Mouse (Mus musculus): Measurements from ENCODE around the gene Gm20388. TPM values are rescaled to one million over a fixed set of nuclear protein-coding genes. Genes with fewer than 3 reads are reported as not detected.

Gene Gm20388
- polyA plus RNA-seq, 1 experiment, result 23.9 TPM

DNA sequence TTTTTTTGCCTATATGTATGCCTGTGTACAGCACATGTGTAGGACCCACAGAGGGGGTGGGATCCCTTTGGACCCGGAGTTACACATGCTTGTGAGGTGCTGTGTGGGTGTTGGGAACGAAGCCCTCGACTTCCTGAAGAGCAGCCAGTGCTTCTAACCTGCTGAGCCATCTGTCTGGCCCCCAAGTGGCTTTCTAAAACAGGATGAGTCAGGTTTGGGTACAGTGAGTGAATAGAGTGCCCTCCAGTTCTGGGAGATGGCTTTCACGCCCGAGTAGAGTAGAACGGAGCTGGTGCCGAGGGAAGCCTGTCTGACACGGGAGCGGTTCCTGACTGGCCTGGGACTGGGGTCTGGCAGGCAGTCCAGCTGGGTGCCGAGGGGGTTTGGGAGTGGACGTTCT is 3588.9 kb downstream of the Gm20388 start:
- TF ChIP-seq CTCF (IDR thresholded peaks at IDR 0.05; ENCODE audit: extremely low read depth, insufficient read depth, low read length), result no peak
- TF ChIP-seq POLR2A (IDR thresholded peaks at IDR 0.05; ENCODE audit: extremely low read depth, insufficient read depth, low read length), result no peak
- Histone ChIP-seq H3K27ac (ENCODE audit: insufficient read depth, low read length) (no peak overlapping the region), H3K4me3 (ENCODE audit: insufficient read depth, low read length) (no peak overlapping the region), H3K4me1 (ENCODE audit: control insufficient read depth, insufficient read depth, low read length) (no peaks in the 10 kb centered on the region)

DNA sequence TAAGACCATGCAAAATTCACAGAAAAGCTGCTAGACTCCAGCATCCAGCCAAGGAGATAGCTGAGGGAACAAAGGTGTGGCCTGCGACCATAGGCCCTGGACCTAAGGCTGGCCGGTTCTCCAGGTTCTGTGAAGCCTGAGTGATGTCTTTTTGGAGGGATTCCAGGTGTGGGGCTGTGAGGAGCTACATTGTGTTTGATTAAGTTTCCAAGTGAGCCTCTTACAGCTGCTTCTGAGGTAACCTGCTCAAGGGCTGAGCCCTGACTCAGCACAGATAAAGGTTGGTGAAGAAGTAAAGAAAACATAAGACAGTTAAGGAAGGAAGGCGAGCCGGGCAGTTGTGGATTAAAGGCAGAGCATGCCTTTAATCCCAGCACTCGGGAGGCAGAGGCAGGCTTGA is 3591.6 kb downstream of the Gm20388 start:
- no peak overlapping the region for H3K4me3 ChIP-seq (ENCODE audit: insufficient read depth, low read length)
- TF ChIP-seq CTCF (IDR thresholded peaks at IDR 0.05; ENCODE audit: extremely low read depth, insufficient read depth, low read length) (no peak), POLR2A (IDR thresholded peaks at IDR 0.05; ENCODE audit: extremely low read depth, insufficient read depth, low read length) (no peak)
- H3K4me1 ChIP-seq (ENCODE audit: control insufficient read depth, insufficient read depth, low read length), result no peaks in the 10 kb centered on the region
- no peak overlapping the region for H3K27ac ChIP-seq (ENCODE audit: insufficient read depth, low read length)

DNA sequence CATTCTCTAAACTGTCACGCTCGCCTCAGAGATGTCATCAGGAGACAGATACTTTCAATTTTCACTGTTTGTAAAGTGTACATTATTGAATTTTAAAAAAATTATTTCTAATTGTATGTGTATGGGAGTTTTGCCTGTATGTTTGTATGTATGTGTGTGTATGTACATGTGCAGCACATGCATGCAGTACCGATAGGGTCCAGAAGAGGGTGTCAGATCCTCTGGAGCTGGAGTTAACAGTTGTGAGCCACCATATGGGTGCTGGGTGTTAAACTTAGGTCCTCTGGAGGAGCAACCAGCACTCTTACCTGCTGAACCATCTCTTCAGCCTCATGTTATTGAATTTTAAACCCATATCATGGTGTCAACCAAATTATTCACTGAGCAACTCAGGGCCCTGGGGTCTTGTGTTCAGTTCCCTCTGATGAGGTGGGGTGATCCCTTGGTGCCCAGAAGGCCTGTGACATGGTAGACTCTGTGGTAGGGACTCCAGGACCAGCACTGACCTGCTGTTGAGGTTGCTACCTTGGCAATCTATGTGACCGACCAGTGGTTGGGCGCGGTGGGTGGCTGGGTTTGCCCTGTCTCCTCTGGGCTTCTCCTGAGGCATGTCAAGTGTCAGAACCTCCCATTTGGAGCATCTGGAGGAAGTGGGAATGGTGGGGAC is 3593.3 kb downstream of the Gm20388 start:
- Histone ChIP-seq H3K27ac (ENCODE audit: insufficient read depth, low read length) (no peak overlapping the region), H3K4me3 (ENCODE audit: insufficient read depth, low read length) (no peak overlapping the region), H3K4me1 (ENCODE audit: control insufficient read depth, insufficient read depth, low read length) (no peaks in the 10 kb centered on the region)
- TF ChIP-seq CTCF (IDR thresholded peaks at IDR 0.05; ENCODE audit: extremely low read depth, insufficient read depth, low read length) (no peak), POLR2A (IDR thresholded peaks at IDR 0.05; ENCODE audit: extremely low read depth, insufficient read depth, low read length) (no peak)

DNA sequence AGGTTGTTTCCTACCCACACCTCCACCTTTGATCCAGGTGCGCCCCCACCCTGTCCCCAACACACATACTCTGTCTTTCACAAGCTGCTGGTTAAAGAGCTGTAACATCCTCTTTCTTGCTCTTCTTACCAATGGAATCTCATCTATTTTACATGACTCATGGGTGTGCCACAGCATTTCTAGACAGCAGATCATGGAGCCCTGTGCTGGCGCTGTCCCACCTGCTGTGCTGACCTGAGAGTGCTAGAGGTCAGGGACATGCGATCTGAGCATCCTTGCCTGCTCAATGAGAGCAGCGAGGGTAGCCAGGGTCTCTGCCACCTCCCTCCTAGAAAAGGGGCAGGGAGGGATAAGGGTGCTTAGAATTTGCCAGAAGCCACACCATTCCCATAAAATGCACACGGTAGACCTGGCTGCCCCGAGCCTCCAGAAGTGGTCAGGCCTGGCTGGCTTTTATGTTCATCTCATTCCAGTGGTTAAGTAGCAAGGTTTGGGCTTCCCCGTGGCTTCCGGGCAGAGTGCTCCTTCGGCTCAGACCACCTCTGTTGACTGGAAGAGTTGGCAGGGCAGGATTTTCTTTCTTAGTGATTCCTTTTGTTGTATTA is 3594.1 kb downstream of the Gm20388 start:
- TF ChIP-seq POLR2A (IDR thresholded peaks at IDR 0.05; ENCODE audit: extremely low read depth, insufficient read depth, low read length) (no peak), CTCF (IDR thresholded peaks at IDR 0.05; ENCODE audit: extremely low read depth, insufficient read depth, low read length) (no peak)
- H3K27ac ChIP-seq (ENCODE audit: insufficient read depth, low read length), result no peak overlapping the region
- no peaks in the 10 kb centered on the region for H3K4me1 ChIP-seq (ENCODE audit: control insufficient read depth, insufficient read depth, low read length)
- no peak overlapping the region for H3K4me3 ChIP-seq (ENCODE audit: insufficient read depth, low read length)

DNA sequence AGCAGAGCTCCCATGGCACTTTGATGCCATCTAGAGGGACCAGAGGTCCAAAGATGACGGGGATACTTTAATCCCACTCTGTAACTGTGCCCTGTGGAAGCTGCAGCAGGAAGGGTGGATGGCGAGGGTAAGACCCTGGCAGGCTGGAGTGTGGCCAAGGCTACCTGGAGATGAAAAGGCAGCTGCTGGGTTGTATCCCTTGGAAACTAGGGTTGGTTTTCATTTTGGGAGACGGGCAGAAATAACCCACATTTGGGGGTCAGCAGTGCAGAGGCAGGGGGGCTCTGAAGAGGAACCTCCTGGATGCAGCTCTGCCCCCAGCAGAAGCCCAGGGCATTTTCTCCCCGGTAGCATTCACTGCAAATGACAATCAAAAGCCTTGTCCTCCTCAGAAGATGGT is 3594.6 kb downstream of the Gm20388 start:
- no peak for TF ChIP-seq POLR2A (IDR thresholded peaks at IDR 0.05; ENCODE audit: extremely low read depth, insufficient read depth, low read length)
- TF ChIP-seq CTCF (IDR thresholded peaks at IDR 0.05; ENCODE audit: extremely low read depth, insufficient read depth, low read length), result no peak

DNA sequence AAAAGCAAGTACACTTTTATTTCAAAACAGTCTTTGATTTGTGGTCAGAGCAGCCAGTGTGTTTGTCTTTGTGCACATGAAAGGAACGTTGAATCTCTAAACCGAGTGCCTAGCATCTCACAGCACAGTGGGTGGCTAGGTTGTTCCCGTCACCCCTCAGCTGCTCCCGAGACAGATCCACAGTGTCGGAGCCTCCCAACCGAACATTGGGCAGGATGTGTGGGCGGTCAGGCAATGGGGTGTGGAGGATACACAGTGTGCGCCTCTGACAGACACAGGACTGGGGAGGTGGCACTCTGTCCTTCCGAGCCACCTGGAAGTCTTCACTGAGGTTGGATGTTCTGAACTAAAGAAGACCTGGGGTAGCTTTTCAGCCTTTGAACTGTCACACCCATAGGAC is 3595.1 kb downstream of the Gm20388 start:
- no peak overlapping the region for H3K4me3 ChIP-seq (ENCODE audit: insufficient read depth, low read length)
- H3K27ac ChIP-seq (ENCODE audit: insufficient read depth, low read length), result no peak overlapping the region
- TF ChIP-seq POLR2A (IDR thresholded peaks at IDR 0.05; ENCODE audit: extremely low read depth, insufficient read depth, low read length), result no peak
- TF ChIP-seq CTCF (IDR thresholded peaks at IDR 0.05; ENCODE audit: extremely low read depth, insufficient read depth, low read length), result no peak
- no peaks in the 10 kb centered on the region for H3K4me1 ChIP-seq (ENCODE audit: control insufficient read depth, insufficient read depth, low read length)

More for the DNA sequence above, 3594.6 kb downstream of the Gm20388 start:
- Histone ChIP-seq H3K4me3 (ENCODE audit: insufficient read depth, low read length) (no peak overlapping the region), H3K4me1 (ENCODE audit: control insufficient read depth, insufficient read depth, low read length) (no peaks in the 10 kb centered on the region), H3K27ac (ENCODE audit: insufficient read depth, low read length) (no peak overlapping the region)

DNA sequence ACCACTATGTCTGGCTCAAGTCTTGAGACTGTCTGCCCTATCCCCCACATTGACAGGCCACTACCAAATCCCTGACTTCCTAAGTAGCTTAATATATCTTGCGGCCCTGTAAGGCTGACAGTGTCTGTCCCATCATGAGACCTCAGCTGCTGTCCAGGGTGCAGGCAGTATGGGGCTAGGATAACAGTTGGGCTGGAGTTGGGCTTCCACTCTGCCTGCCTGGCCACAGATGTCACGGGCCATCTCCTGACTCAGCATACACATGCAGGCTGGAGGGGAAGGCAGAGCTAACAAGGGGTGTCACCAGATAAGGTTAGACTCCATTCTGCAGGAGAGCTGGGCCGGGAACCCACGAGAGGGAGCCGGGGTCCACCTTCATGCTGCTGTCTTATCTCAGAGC is 3596.5 kb downstream of the Gm20388 start:
- Histone ChIP-seq H3K4me3 (ENCODE audit: insufficient read depth, low read length) (no peak overlapping the region), H3K4me1 (ENCODE audit: control insufficient read depth, insufficient read depth, low read length) (no peaks in the 10 kb centered on the region), H3K27ac (ENCODE audit: insufficient read depth, low read length) (no peak overlapping the region)
- TF ChIP-seq POLR2A (IDR thresholded peaks at IDR 0.05; ENCODE audit: extremely low read depth, insufficient read depth, low read length) (no peak), CTCF (IDR thresholded peaks at IDR 0.05; ENCODE audit: extremely low read depth, insufficient read depth, low read length) (no peak)

DNA sequence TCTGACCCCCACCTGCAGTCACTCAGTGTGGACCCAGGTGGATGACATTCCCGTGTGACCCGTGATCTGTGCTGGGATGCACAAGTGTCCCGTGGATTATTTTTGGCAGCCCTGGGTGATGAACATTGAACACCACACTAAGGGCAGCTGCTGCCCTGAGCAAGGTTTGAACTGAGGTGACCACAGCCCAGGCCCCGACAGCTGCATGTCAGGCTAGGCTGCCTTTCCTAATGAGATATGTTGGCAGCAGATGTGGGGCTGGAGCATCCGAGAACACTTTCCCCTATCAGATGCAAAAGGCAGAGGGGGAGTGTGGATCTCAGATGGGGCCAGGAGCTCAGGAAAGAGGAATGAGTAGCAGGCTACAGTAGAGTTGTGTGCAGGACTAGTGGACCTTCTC is 3600.2 kb downstream of the Gm20388 start:
- no peaks in the 10 kb centered on the region for H3K4me1 ChIP-seq (ENCODE audit: control insufficient read depth, insufficient read depth, low read length)
- H3K4me3 ChIP-seq (ENCODE audit: insufficient read depth, low read length), result no peak overlapping the region
- H3K27ac ChIP-seq (ENCODE audit: insufficient read depth, low read length), result no peak overlapping the region
- no peak for TF ChIP-seq POLR2A (IDR thresholded peaks at IDR 0.05; ENCODE audit: extremely low read depth, insufficient read depth, low read length)

DNA sequence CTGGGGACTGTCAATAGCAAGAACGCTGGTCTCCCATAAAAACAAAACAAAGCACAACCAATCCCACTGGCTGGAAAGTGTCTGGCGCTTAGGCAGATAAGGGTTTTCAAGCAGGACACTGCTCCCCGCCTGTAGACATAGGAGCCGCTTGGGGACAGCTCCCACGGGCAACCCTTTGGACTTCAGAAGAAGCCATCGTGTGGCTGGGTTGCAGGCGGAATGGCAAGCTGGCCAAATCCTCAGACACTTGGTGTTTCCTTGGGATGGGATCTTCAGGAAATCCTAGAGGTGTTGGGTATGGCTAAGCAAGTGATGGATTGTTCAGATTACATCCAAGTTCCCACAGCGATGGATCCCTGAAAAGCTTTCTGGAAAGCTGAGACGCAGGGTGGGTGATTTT is 3603.5 kb downstream of the Gm20388 start:
- no peaks in the 10 kb centered on the region for H3K4me1 ChIP-seq (ENCODE audit: control insufficient read depth, insufficient read depth, low read length)
- TF ChIP-seq POLR2A (IDR thresholded peaks at IDR 0.05; ENCODE audit: extremely low read depth, insufficient read depth, low read length) (no peak), CTCF (IDR thresholded peaks at IDR 0.05; ENCODE audit: extremely low read depth, insufficient read depth, low read length) (no peak)
- peak overlapping the region; percentile 81 for H3K4me3 ChIP-seq (ENCODE audit: insufficient read depth, low read length)
- no peak overlapping the region for H3K27ac ChIP-seq (ENCODE audit: insufficient read depth, low read length)

DNA sequence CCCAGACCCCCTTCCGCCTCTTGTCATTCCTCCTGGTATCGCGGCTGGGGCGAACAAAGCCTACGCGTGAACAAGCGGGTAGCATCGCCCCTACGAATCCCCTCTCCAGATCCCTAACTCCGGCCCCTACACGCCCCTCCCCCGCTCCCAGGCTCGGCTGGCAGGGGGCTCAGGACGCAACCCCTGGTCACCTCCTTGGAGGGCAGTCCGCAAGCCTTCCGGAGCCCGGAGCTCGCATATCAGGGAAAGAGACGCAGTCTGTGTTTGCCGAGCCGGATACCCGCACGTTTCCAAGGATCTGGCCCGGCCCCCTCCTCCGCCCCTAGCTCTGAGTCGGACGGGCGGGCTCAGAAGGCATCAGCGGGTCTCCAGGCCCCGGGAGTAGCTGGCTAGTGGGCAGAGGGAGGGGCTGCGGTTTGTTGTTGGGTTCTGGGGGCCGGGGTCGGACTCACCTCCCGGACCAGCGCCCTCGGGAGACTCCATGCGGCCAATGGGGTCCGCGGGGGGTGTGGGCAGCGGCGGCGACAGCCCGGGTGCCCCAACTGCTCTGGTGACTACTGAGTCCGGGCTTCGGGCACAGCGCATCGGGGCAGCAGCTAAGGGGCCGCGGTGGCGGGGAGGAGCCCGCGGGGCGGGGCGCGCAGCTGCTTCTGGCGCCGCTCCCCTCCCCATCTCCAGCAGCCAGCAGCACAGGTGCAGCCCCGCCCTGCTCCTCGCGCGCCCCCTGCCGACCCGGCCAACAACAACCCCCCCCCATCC is 3604.3 kb downstream of the Gm20388 start, which contains the start of gene Dbndd1:
Gene Dbndd1 (minus strand): TSS at position 683 of the 759 bp plus-strand sequence.
- Histone ChIP-seq H3K4me3 (ENCODE audit: insufficient read depth, low read length) (peak within 1 kb of the TSS; percentile 81), H3K27ac (ENCODE audit: insufficient read depth, low read length) (peak within 1 kb of the TSS; percentile 19; the same call in 1 of the 2 replicates), H3K4me1 (ENCODE audit: control insufficient read depth, insufficient read depth, low read length) (peaks cover 4% of the 10 kb centered on the region)
- TF ChIP-seq POLR2A (IDR thresholded peaks at IDR 0.05; ENCODE audit: extremely low read depth, insufficient read depth, low read length), result no peak
- no peak for TF ChIP-seq CTCF (IDR thresholded peaks at IDR 0.05; ENCODE audit: extremely low read depth, insufficient read depth, low read length)

All from cortical plate, adult 2 months (tissue).